Mouse (Mus musculus) WW6 (cell line): ENCODE results near the gene Slc17a7.
A peak's percentile ranks its signal among the peaks of the same experiment; 100 is the strongest.
"Not testable (repeated sequence)": the region's sequence is repeated elsewhere in the genome, so short reads cannot be mapped to it uniquely, and the experiment has no call there.

ENCODE experiments used
- DNase-seq: peaks from one replicate; pipeline ENCODE4 v3.0.0-alpha.2; 2013; ENCODE audit warnings: low read depth, low spot score

Gene Slc17a7

DNA sequence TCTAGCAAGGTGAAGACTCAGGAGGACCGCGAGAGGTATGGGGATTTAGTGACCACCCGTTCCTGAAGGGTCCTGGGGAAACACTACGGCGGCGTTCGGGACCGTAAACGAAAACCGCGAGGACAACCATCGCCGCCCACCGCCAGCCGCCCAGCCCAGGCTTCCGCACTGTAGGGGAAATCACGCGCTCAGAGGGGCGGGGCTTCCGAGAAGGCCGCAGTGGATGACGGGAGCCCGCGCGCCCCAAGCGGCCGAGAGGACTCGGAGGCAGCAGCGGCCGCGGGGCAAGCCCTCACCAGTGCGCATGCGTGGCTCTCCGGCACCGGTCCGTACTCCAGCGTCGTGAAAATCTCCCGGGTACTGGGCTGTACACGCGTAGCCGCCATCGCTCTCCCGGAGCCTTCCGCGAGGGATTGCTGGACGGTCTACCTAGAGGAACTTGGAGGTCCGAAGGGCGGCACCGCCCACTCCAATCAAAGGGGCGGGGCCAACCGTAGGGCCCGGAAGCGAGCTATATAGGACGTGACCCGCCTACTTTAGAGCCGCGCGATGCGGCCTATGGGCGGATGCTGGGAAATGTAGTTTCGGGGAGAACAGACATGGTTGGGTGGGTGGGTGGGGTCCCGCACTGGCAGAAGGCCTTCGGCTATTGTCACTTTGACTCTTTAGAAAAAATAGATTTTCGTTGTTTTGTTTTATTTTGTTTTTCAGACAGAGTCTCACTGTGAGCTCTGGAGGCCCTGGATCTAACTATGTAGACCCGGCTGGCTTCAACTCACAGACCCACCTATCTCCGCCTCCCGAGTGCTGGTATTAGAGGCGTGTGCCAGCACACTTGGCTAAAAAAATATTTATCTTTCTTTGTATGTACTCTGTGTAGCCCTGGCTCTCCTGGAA lies 9.4 kb upstream of the Slc17a7 start, which contains the start of the genes Pih1d1 and Aldh16a1:
Pih1d1 (plus strand) TSS at position 208 of the 897 bp plus-strand sequence.
Aldh16a1 (minus strand) TSS at position 489 of the 897 bp plus-strand sequence.
- peak; percentile 86 for DNase-seq

DNA sequence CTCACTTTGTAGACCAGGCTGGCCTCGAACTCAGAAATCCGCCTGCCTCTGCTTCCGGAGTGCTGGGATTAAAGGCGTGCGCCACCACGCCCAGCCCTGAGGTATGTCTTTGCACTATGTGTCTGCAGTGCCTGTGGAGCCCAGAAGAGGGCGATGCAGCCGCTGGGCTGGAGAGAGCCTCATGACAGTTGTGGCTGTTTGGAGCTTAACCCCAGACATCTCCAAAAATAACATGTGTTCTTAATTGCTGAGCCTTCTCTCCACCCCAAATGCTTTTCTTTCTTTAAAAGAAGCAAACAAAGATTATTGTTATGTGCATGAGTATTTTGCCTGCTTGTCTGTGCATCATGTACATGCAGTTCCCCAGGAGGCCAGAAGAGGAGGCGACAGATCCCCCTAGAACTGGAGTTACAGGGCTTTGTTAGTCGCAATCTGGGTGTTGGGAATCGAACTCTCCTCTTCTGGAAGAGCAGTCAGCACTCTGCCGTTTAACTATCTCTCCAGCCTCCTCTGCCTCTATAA lies 8.7 kb upstream of the Slc17a7 start:
- DNase-seq: peak; percentile 67

DNA sequence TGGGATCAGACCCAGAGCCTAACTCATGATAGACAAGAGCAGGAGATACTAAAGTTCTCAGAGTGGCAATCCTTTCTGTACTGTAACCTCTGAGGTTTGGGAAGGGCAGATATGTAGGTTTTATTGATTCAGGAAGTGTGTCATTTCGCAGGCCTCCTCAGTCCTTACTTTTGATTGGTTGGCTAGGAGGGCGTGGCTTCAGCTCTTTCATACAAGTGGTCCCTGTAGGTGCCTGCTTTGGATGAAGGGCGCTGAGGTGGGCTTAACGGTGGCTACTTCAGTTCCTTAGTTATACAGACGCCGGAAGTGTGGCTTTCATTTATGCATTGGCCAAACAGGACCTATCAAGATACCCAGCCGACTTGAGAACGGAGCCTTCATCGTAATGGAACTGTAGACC lies 8.2 kb upstream of the Slc17a7 start:
- DNase-seq: no peak

DNA sequence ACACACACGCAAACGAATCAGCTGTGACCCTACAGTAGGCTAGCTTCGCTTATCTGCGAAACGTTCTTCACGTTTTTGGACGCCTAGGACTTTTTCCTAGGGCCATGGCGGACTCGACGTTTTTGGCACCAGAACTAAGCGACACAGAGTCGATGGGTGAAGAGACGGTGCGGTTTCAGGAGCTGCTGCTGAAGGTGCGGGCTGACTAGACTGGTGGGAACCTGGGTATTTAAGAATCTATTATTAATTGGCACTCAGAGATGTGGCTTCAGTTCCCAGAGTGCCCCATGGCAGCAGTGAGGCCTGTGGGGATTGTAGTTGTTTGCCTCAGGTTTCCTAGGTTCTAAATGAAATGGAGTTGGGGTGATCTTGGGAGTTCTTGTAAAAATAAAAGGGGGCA lies 7.5 kb upstream of the Slc17a7 start:
- DNase-seq: no peak

DNA sequence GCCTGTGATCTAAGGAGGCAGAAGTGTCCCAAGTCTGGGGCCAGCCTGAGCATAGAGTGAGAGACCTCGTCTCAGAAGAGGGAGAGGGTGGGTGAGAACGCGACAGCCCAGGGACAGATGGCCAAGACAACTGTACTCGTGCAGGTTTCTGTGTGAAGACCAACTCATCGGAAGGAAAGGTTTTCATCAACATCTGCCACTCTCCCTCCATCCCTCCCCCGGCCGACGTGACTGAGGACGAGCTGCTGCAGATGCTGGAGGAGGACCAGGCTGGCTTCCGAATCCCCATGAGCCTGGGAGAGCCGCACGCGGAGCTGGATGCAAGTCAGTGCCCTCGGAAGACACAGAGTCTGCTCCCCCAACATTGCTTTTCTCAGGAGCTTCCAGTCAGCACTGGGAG lies 6.3 kb upstream of the Slc17a7 start:
- DNase-seq: no peak

DNA sequence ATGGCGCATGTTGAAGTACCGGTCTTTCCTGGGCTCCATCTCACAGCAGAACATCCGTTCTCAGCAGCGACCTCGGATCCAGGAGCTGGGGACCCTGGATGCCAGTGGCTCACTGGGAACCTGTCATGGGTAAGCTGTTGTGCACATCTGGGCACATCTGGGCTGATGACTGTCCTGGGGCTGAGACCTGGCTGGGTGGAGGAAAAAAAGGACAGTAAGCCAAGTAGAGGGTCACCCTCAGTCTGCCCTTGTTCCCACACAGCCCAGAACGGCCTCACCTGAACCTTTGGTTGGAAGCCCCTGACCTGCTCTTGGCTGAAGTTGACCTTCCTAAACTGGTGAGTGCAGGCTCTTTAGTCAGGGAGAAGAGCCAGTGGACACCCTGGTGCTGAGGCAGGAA lies 4.8 kb upstream of the Slc17a7 start:
- DNase-seq: no peak

DNA sequence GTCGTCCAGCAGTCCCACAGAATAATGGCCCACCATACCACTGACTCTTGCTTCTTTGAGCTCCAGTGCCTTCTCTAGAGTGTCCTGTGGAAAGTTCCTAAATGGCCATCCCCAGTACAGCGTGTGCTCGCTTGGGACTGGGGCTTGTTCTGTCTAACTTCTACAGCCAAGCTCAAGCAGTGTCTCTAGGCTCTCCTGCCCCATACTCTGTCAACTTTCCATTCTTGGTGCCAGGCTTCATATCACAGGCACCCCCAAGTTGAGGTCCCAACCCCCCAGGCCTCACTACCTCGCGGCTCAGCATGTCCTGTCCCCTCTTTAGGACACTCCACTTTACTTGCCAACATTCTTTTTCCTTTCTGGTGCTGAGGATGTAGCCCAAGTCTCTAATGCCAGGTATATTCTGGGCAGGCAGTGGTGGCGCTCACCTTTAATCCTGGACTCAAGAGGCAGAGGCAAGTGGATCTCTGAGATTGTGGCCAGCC lies 3.4 kb upstream of the Slc17a7 start:
- no peak for DNase-seq

DNA sequence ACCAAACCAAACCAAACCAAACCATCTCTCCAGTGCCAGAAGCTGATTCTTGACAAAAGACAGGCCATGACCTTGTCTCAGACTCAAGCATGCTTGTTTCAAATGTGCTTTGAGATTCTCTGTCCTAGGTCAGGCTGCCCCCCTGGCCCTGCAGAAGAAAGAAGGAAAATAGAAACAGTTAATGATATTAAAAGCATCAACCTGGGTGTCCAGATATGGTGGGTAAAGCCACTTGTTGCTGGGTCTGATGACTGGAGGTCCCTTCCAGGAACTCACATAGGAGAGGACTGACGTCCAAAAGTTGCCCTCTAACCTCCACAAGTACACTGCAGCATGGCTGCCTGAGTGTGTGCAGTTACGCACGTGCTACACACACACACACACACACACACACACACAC lies 2.9 kb upstream of the Slc17a7 start:
- DNase-seq: no peak

DNA sequence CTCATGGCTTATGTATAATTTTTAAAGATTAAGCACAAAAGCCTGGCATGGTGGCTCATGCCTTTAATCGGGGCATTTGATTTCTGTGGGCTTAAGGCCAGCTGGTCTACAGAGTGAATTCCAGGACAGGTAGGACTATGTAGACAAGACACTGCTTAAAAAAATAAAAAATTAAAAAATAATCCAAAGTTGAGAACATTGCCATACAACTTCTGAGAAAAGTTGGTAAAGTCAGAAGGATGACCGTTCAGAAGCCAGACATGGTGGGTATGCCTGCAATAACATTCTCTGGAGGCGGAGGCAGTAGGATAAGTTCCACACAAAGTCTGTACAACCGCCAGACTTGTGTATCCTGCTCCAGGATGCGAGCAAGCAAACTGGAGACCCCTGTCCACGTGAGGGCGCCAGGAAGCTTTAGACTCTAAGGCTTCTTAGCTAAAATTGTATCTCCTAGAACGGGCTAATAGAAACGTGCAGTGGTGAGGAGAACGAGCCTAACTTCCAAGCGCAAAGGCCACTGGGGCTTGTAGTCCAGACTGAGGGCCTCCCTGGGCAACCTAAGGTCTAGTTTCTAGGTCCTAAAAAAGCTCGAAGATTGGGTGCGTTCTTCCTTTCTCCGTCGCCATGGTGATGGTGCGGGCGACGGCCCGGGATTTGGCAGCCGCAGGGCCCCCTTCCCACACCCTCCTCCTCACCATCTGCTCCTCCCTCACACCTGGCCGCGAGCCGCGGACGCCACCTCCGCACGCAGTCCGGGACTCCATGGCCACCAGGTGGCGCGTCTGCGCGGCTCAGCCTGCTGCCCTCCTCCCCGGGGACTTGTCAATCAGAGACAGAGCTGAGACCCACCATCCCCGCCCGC lies 1.9 kb upstream of the Slc17a7 start:
- DNase-seq: peak; percentile 87

DNA sequence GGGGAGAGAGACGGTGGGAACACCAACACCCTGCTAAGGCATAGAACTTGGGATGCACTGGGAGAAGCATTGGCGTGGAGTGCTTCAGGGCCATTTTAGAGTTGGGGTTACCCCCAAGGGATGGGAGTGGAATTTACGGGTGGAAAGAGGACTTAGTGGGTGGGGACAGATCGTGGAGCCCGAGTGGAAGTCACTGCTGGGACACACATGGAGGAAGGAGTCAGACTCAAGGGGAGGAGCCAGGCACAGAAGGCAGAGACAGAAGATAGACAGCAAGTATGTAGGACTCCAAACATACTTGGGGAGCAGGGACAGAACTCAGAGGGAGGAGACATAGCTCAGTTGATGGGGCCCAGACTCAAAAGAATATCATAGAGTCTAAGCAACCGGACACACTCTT lies 1.2 kb upstream of the Slc17a7 start:
- DNase-seq: no peak

DNA sequence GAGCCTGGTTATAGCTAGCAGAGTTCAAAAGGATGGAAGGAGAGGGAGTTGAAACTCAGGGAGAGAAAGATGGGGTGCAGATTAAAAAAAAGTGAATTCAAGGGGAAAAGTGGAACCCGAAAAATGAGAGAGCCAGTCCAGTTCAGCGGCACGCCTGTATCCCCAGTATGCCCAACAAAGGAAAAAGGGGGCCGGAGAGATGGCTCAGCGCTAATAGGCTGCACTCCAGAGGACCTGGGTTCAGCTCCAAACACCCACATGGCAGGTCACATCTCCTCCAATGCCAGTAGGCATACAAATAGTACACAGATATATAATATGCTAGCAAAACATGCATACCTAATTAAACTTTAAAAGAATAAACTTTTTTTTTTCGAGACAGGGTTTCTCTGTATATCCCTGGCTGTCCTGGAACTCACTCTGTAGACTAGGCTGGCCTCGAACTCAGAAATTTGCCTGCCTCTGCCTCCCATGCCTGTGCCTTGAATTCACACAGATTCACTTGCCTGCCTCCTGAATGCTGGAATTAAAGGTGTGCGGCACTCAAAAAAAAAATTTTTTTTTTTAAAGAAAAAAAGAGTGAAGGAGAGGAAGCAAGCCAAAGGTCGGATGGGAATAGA lies 643 bp upstream of the Slc17a7 start:
- DNase-seq: no peak

DNA sequence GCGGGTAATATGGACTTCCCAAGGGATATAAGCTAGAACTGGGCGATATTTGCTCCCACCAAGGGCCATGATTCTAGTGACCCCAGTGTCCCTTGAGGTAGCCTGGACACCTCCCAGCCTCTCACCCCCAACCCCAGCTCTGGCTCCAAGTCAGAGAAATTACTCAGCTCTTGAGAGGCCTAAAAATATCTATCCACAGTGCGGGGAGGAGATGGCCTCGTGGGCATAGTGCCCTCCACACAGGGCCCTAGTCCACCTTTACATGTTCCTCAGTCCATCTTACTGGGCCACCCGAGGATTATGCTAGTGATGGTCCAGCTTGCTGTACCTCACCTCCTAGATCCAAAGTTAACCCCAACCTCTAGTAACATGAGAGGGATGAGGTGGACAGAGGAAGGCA lies 1.1 kb downstream of the Slc17a7 start:
- DNase-seq: no peak

DNA sequence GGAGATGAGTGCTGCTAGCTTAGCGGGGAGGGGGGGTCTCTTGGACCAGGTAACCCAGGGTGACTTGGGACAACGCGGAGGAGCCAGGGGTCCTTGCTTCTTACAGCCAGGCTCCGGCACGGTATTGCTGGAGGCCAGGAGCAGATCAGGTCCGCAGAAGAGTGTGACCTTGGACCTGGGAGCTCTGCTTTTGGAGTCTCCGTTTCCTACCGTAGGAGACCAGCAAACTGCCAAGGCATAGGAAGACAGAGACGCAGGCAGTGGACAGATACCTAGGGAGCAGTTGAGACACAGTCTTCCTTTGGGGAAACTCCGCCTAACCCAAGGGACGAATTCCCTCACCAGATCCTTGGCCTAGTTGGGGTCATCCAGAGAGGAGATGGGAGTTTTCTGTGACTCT lies 2.0 kb downstream of the Slc17a7 start:
- DNase-seq: no peak

DNA sequence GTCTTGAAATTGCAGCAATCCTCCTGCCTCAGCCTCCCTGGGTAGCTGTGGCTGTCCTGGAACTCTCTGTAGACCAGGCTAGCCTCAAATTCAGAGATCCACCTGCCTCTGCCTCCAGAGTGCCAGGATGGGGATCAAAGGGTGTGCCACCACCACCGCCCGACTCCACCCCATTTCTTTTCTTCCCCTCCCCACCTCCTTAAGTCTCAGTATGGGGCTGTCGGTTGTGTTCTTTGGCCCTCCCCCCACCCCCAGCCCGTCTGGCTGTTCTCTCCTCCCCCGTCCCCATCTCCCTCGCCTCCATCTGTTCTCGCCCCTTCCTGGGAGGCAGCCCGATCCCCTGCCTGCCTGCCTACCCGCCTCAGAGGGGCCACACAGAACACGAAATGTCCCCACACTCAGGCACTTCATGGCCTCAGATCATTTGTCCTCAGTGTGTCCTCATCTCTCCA lies 3.2 kb downstream of the Slc17a7 start:
- no peak for DNase-seq

DNA sequence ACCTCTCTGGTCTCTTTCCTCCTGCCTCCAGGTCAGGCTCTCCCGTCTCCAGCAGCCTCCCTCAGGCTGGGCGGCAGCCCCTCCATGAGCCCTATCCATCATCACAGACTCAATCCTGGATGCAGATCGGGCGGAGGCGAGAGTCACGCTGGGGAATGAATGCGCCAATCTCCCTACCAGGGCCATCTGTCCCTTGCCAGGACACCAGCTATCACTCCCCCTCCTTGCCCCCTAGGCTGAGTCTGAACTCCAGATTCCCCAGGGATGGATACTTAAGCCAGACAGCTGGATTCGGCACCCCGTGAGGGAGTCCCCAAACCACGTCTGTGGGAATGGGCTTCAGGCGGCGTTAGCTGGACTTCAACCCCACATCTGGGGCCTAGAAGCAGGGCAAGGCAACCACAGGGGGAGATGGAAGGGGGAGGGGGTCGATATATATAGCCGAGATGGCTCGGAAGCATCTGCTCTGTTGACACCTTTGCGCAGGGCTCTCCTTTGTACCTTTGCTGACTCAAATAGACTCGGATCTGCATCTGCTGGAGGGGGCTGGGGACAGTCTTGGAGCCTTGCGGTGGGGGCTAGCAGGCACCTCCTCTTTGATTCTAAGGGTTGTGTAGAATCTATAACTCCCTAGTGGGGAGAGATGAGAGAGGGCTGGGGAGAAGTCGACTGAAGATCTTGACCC lies 4.2 kb downstream of the Slc17a7 start:
- DNase-seq: no peak

DNA sequence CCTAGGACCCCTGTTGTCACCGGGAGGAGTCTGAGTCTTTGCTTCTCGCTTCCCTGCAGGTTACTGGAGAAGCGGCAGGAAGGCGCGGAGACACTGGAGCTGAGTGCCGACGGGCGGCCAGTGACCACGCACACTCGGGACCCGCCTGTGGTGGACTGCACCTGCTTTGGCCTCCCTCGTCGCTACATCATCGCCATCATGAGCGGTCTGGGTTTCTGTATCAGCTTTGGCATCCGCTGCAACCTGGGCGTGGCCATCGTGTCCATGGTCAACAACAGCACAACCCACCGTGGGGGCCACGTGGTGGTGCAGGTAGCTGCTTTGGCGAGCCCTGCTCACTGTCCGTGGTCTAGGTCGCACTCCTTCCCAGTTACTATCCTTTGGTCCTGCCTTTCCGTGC lies 4.9 kb downstream of the Slc17a7 start:
- DNase-seq: no peak

DNA sequence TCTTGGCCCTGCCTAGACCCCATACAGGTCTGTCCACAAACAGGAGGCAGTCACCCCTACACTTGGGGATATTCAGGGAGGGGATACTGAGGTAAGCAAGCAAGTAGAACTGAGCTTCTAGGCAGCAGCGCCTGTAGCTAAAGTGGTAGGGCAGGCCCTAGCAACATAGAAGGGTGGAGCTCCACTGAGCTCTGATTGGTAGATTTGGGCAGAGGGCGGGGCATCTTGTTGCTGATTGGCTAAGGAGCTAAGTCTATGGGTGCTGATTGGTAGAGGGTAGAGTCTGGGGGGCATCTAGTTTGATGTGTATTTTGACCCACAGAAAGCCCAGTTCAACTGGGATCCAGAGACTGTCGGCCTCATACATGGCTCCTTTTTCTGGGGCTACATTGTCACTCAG lies 5.7 kb downstream of the Slc17a7 start:
- no peak for DNase-seq

DNA sequence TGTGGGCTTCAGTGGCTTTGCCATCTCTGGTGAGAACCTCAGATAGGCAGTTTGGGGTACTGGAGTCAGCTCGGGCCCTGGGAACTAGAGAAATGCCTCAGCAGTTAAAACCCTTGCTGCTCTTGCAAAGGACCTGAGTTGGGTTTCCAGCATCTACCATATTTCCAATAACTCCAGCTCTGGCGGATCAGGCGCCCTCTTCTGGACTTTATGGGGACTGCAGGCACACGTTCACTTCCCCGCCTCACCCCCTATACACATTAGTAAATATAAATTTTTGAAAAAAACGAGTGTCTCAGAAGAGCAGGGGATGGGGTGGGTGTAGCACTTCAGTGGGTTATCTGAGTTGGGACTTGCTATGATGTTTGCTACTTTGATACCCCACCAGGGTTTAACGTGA lies 9.2 kb downstream of the Slc17a7 start:
- DNase-seq: no peak

DNA sequence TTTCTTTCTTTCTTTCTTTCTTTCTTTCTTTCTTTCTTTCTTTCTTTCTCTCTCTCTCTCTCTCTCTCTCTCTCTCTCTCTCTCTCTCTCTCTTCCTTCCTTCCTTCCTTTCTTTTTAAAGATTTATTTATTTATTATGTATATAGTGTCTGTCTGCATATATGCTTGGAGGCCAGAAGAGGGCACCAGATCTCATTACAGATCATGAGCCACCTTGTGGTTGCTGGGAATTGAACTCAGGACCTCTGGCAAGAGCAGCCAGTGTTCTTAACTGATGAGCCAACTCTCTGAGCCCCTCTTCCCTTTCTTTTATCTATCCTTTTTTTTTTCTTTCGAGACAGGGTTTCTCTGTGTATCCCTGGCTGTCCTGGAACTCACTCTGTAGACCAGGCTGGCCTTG lies 10.0 kb downstream of the Slc17a7 start:
- DNase-seq: not testable (repeated sequence)

DNA sequence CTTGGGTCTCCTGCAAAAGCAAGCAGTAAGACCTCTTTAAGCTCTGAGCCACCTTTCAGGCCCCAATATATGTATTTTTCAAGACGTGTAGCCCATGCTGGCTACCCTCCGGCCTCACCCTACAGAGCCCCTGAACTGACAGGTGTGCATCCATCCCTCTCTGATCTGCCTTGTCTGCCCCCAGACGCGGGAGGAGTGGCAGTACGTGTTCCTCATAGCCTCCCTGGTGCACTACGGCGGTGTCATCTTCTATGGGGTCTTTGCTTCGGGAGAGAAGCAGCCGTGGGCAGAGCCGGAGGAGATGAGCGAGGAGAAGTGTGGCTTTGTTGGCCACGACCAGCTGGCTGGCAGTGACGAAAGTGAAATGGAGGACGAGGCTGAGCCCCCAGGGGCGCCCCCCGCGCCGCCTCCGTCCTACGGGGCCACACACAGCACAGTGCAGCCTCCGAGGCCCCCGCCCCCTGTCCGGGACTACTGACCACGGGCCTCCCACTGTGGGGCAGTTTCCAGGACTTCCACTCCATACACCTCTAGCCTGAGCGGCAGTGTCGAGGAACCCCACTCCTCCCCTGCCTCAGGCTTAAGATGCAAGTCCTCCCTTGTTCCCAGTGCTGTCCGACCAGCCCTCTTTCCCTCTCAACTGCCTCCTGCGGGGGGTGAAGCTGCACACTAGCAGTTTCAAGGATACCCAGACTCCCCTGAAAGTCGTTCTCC lies 11.0 kb downstream of the Slc17a7 start:
- DNase-seq: no peak
